Mouse (Mus musculus) lung, adult 2 months (tissue): Measurements from ENCODE around the gene Rapgef5. TPM values are rescaled to one million over a fixed set of nuclear protein-coding genes. Genes with fewer than 3 reads are reported as not detected.
A peak's percentile ranks its signal among the peaks of the same experiment; 100 is the strongest.

ENCODE experiments used
- DNase-seq: peaks from one replicate; pipeline ENCODE4 v3.0.0; 2022
- H3K4me1 ChIP-seq: fragments of 200-500 bp; 2 replicates; pipeline ENCODE4 v1.6.1; 2011; ENCODE audit warnings: low read length; ENCODE audit not compliant: control insufficient read depth, insufficient read depth
- H3K4me3 ChIP-seq: fragments of 200-500 bp; replicated peaks from 2 replicates; pipeline ENCODE3; 2011; ENCODE audit warnings: low read depth, mild to moderate bottlenecking, control low read depth, low read length; ENCODE audit errors: extremely low read depth
- CTCF ChIP-seq: fragments of 200-500 bp; IDR thresholded peaks from 2 replicates; pipeline ENCODE4 v1.5.1; 2011; ENCODE audit warnings: mild to moderate bottlenecking, low read length, control low read depth; ENCODE audit not compliant: insufficient read depth
- POLR2A ChIP-seq: fragments of 200-500 bp; IDR thresholded peaks from 2 replicates; pipeline ENCODE4 v1.6.1; 2011; ENCODE audit warnings: low read depth, mild to moderate bottlenecking, control low read depth, low read length, borderline replicate concordance; ENCODE audit errors: extremely low read depth
- WGBS: fragments of 180-500 bp; shearing (Covaris S2); methylation state at CpG from one replicate; pipeline ENCODE4 v1.1.7; 2018; 5-methylcytosine and 5-hydroxymethylcytosine counted together
- polyA plus RNA-seq: library from polyadenylated mRNA; depleted of rRNA; stranded (reverse); fragments of >200 nt; gene quantifications from 2 replicates; pipeline ENCODE4 v1.2.3, GENCODE M21; 2012

The Rapgef5 gene
- polyA plus RNA-seq, 1 experiment: 56.6 TPM

DNA sequence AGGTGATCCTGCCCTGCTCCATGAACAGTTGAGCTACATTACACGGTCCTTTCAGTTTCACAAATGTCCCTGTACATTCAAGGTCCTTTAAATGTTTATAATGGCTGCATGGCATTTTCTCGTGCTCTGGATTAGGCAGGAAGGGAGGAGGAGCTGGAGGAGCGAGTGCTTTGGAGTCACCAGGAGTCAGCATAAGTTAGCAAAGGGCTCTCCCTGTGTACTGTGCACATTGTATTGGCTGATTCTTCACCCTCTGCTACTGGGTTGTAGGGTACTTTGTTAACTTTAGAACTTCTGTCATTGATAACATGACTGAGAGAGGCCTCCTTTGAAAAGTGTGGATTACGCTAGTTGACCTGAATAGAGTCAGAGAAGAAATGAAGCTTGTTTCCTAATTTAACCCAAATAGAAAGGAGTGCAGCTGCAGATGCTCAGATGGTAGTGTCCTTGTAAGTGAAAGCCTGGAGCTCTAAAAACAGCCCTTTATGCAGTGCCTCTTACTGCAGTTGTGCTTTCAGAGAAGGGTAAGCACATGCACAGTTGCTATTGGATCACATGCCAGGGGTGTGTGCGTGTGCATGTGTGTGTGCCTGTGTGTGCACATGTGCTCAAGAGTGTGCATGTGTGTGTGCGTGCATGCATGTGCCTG, 45.3 kb downstream of the Rapgef5 start:
- WGBS: 67% methylated on average over 6 of the region's 6 CpGs

DNA sequence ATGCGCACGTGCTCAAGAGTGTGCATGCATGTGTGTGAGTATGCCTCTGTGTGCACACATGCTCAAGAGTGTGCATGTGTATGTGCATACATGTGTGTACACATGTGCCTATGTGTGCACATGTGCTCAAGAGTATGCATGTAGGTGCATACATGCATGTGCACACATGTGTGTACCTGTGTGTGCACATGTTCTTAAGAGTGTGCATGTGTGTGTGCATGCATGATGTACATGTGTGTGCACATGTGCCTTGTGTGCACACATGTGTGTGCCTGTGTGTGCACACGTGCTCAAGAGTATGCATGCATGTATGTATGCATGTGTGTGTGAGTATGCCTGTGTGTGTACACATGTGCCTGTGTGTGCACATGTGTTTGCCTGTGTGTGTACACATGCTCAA, 45.8 kb downstream of the Rapgef5 start:
- WGBS: over 99% methylated on average over 3 of the region's 3 CpGs
- no peak for TF ChIP-seq POLR2A
- TF ChIP-seq CTCF: no peak
- H3K4me1 ChIP-seq: peaks cover 8% of the 10 kb centered on the region

More for the DNA sequence above, 45.3 kb downstream of the Rapgef5 start:
- DNase-seq: no peak
- H3K4me3 ChIP-seq: no peak overlapping the region
- no peak for TF ChIP-seq CTCF
- no peak for TF ChIP-seq POLR2A
- peaks cover 5% of the 10 kb centered on the region for H3K4me1 ChIP-seq

DNA sequence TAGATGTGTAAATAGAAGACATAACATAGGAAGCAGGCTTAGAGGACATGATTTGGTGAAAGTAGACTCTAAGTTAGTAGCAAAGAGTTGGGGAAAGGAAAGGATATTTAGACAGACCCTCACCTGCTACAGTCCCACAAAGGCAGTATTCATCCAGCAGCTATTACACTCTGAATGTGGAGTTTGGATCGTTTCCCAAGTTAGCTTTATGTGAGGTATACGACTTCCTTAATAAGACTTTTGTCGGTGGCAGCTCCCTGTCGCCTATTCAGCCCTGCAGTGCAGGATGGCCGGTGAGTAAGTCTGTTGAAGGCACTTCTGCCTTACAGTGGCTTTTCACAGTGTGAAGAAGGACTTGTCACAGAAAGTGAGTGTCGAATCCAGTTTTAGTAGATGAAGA, 47.6 kb downstream of the Rapgef5 start:
- WGBS: 34% methylated on average over 6 of the region's 6 CpGs
- H3K4me1 ChIP-seq: peaks cover 9% of the 10 kb centered on the region
- H3K4me3 ChIP-seq: no peak overlapping the region
- no peak for TF ChIP-seq POLR2A
- no peak for TF ChIP-seq CTCF
- DNase-seq: no peak

More for the DNA sequence above, 45.8 kb downstream of the Rapgef5 start:
- H3K4me3 ChIP-seq: no peak overlapping the region
- DNase-seq: no peak

GRCm38 (mm10) chr12:117566298-117566697, 50.0 kb downstream of the Rapgef5 start:
- 62% methylated on average over 4 of the region's 4 CpGs for WGBS
- no peak for DNase-seq
- no peak for TF ChIP-seq CTCF
- no peak for TF ChIP-seq POLR2A
- Histone ChIP-seq H3K4me3 (no peak overlapping the region), H3K4me1 (peaks cover 6% of the 10 kb centered on the region)

- no peak for DNase-seq
- no peak for TF ChIP-seq POLR2A
- TF ChIP-seq CTCF: no peak
- H3K4me3 ChIP-seq: no peak overlapping the region
- H3K4me1 ChIP-seq: peaks cover 4% of the 10 kb centered on the region; the same call in 1 of the 2 replicates
- 41% methylated on average over 2 of the region's 2 CpGs for WGBS
These were observed 53.4 kb downstream of the Rapgef5 start for GRCm38 (mm10) chr12:117569671-117570070.

DNA sequence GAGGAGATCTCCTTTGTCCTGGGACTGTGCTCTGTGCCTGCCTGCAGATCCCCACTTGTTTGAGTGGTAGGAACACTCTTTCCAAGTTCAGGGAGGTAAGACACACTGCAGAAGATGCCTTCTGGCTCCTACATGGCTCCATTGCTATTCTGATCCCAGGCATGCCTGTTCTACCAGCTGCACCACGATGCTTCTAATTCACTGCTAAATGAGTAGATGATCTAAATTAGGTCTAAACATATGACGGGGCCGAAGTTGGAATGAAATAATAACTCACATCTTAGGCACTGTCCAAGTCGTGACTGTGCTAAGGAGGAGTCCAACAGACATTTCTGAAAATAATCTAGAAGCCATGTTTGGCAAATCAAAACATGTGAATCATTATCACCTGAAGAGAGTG, 68.0 kb downstream of the Rapgef5 start:
- no peak for DNase-seq
- WGBS: 85% methylated on average over 4 of the region's 4 CpGs
- TF ChIP-seq POLR2A (no peak), CTCF (no peak)
- Histone ChIP-seq H3K4me1 (no peaks in the 10 kb centered on the region), H3K4me3 (no peak overlapping the region)

DNA sequence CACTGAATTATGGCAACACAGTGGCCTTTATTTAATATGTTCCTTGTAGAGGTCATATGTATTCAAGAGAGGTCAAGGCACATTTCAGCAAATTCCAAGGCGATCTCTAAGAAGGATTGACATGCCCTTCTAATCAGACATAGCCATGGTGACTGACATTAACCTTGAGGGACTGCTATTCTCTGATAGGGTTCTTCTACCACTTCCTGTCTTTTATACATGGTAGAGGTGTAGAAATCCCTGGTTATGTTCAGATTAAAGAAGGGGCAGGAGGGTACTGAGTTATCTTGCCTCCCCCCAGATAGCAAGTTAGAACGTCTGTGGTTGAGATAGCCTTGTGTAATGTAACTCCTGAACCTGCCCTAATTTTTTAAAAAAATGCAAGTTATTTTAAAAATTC, 69.1 kb downstream of the Rapgef5 start:
- DNase-seq: no peak
- TF ChIP-seq CTCF (no peak), POLR2A (no peak)
- Histone ChIP-seq H3K4me1 (no peaks in the 10 kb centered on the region), H3K4me3 (no peak overlapping the region)
- 79% methylated on average over 2 of the region's 2 CpGs for WGBS

DNA sequence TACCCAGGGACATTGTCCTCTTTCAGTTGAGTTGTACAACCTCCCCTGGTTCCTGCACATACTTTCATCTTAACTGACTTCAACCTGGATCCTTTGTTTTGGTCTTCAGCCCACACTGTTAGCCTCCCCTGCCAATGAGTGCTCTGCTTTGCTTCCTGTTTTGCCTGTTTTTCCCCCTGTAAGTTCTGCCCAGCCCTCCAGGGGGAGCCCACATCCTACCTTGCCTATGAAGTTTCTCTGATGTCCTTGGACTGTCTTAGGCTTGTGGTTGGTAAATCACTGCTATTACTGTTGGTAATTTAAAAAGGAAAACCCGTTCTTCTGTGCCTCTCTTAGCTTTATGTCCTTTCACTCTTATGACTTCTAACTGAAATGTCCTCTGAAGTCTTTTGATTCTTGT, 69.8 kb downstream of the Rapgef5 start:
- WGBS: 31% methylated on average over 1 of the region's 1 CpGs
- no peak for TF ChIP-seq POLR2A
- peak; percentile 96 for TF ChIP-seq CTCF
- Histone ChIP-seq H3K4me3 (no peak overlapping the region), H3K4me1 (no peaks in the 10 kb centered on the region)
- peak; percentile 72 for DNase-seq

DNA sequence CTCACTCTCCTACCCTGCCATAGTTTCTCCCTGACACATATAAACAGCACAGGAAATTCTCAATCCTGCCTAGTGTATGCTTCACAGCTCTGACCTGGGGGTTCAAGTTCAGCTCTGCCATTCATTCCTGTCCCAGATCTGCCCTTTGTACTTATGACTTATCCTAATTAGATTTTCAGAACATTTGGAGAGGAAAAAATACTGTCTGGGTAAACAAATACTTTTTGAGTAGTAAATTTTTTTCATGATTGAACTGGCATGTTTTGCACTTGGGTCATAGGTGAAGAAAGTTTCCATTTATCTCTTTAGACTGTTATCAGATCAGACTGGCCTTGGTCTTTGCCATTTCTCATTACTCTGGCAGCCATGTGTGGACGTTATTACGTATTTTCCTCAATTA, 72.9 kb downstream of the Rapgef5 start:
- no peak for DNase-seq
- no peak for TF ChIP-seq POLR2A
- TF ChIP-seq CTCF: no peak

DNA sequence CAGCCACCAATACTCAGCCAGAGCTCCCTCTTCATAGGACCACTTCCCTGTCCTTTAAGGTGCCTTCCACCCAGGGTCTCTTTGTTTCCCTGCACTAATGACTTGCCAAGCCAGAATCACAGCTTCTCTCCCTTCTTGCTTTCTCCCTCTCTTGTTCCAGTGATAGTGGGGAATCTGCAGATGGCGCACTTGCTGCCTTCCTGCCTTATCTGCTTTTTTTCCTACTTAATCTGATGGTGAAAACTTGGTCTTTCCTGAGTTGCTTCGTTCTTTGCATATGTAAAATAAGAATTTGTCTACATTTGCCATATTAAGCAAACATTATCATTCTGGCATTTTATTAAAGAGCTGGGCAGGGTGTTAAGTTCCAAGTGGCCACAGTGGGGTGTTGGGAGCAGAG, 75.7 kb downstream of the Rapgef5 start:
- WGBS: 44% methylated on average over 2 of the region's 2 CpGs
- no peak for DNase-seq
- Histone ChIP-seq H3K4me1 (no peaks in the 10 kb centered on the region), H3K4me3 (no peak overlapping the region)
- TF ChIP-seq POLR2A (no peak), CTCF (no peak; the same call in 1 of the 2 replicates)

More for the DNA sequence above, 72.9 kb downstream of the Rapgef5 start:
- no peak overlapping the region for H3K4me3 ChIP-seq
- 82% methylated on average over 2 of the region's 2 CpGs for WGBS
- no peaks in the 10 kb centered on the region for H3K4me1 ChIP-seq
